Mouse (Mus musculus) CH12.LX (cell line): Measurements from ENCODE around the gene Ccdc159.

Experiments used
- CHD1 ChIP-seq: IDR thresholded peaks from 2 replicates; pipeline ENCODE4 v1.6.1; 2012; ENCODE audit warnings: low read depth, low read length, improper control_type of control experiment, inconsistent platforms
- CTCF ChIP-seq, 2 experiments: IDR thresholded peaks in 1 of 2; conservative IDR thresholded peaks in 1 of 2; 2 replicates each; pipeline ENCODE4 v1.5.1; 2011 to 2012; ENCODE audit warnings: low read depth in 2 of 2, low read length in 2 of 2, improper control_type of control experiment in 1 of 2, inconsistent platforms in 1 of 2, mild to moderate bottlenecking in 1 of 2, moderate library complexity in 1 of 2
- EP300 ChIP-seq: IDR thresholded peaks from 2 replicates; pipeline ENCODE4 v1.6.1; 2011; ENCODE audit warnings: low read length, improper control_type of control experiment
- HCFC1 ChIP-seq: IDR thresholded peaks from 2 replicates; pipeline ENCODE4 v1.6.1; 2012; ENCODE audit warnings: low read depth, mild to moderate bottlenecking, inconsistent platforms, low read length, improper control_type of control experiment
- MAFK ChIP-seq: IDR thresholded peaks from 2 replicates; pipeline ENCODE4 v1.6.1; 2011; ENCODE audit warnings: low read length, improper control_type of control experiment; ENCODE audit not compliant: insufficient replicate concordance
- MYC ChIP-seq: IDR thresholded peaks from 2 replicates; pipeline ENCODE4 v1.6.1; 2011; ENCODE audit warnings: low read depth, mild to moderate bottlenecking, improper control_type of control experiment, low read length
- NELFE ChIP-seq: IDR thresholded peaks from 2 replicates; pipeline ENCODE4 v1.6.1; 2011; ENCODE audit warnings: low read depth, low read length, improper control_type of control experiment
- NRF1 ChIP-seq: IDR thresholded peaks from 2 replicates; pipeline ENCODE4 v1.6.1; 2014; ENCODE audit warnings: low read depth, mild to moderate bottlenecking, inconsistent platforms, low read length, improper control_type of control experiment, moderate library complexity
- POLR2A ChIP-seq: IDR thresholded peaks from 2 replicates; pipeline ENCODE4 v1.6.1; 2011; ENCODE audit warnings: low read depth, mild to moderate bottlenecking, improper control_type of control experiment, low read length
- RAD21 ChIP-seq: IDR thresholded peaks from 2 replicates; pipeline ENCODE4 v1.6.1; 2011; ENCODE audit warnings: low read depth, mild to moderate bottlenecking, low read length, improper control_type of control experiment, moderate library complexity
- TBP ChIP-seq: conservative IDR thresholded peaks from 2 replicates; pipeline ENCODE4 v1.6.1; 2011; ENCODE audit warnings: low read depth, low read length, improper control_type of control experiment
- TCF12 ChIP-seq: IDR thresholded peaks from 2 replicates; pipeline ENCODE4 v1.6.1; 2014; ENCODE audit warnings: low read depth, mild to moderate bottlenecking, inconsistent platforms, low read length, improper control_type of control experiment
- UBTF ChIP-seq: IDR thresholded peaks from 2 replicates; pipeline ENCODE4 v1.6.1; 2012; ENCODE audit warnings: low read depth, mild to moderate bottlenecking, inconsistent platforms, low read length, improper control_type of control experiment, moderate library complexity

GRCm38 (mm10) chr9:21943638-21944037 lies 16.4 kb downstream of the Ccdc159 start:
- TF ChIP-seq NELFE (no peak), POLR2A (no peak), TCF12 (no peak), CTCF (conservative IDR thresholded peaks at IDR 0.05 in 1 of 2, IDR thresholded peaks at IDR 0.05 in 1 of 2; ENCODE audit: low read depth in 2 of 2, low read length in 2 of 2) (no peak), RAD21 (no peak), MAFK (no peak), CHD1 (no peak), NRF1 (no peak), UBTF (no peak), TBP (no peak), EP300 (no peak), HCFC1 (no peak), MYC (no peak)
